Mouse (Mus musculus) embryonic facial prominence, embryonic 14.5 days (tissue): ENCODE measurements around the gene Fpr-rs6. TPM values are rescaled to one million over a fixed set of nuclear protein-coding genes. Genes with fewer than 3 reads are reported as not detected.

ENCODE experiments used
- ATAC-seq: fragments of 200-750 bp; cut with Nextera tagmentation; 2 replicates; pipeline ENCODE4 v1.8.0; 2017; ENCODE audit warnings: low read depth, moderate number of reproducible peaks, moderate TSS enrichment
- DNase-seq: peaks from one replicate; pipeline ENCODE4 v3.0.0-alpha.2; 2015; ENCODE audit warnings: low spot score
- H3K27ac ChIP-seq: fragments of 300-500 bp; sonication (generic); replicated peaks from 2 replicates; pipeline ENCODE4 v1.5.1; 2014; ENCODE audit warnings: low read depth, mild to moderate bottlenecking, low read length, moderate library complexity
- H3K27me3 ChIP-seq: fragments of 300-500 bp; sonication (generic); replicated peaks from 2 replicates; pipeline ENCODE4 v1.6.1; 2014; ENCODE audit warnings: low read length; ENCODE audit not compliant: control insufficient read depth, insufficient read depth
- H3K36me3 ChIP-seq: fragments of 300-500 bp; sonication (generic); 2 replicates; pipeline ENCODE4 v1.6.1; 2014; ENCODE audit warnings: low read length, mixed read lengths; ENCODE audit not compliant: control insufficient read depth, insufficient read depth
- H3K4me1 ChIP-seq: fragments of 300-500 bp; sonication (generic); 2 replicates; pipeline ENCODE4 v1.6.1; 2014; ENCODE audit warnings: antibody characterized with exemption, low read length; ENCODE audit not compliant: control insufficient read depth, insufficient read depth
- H3K4me2 ChIP-seq: fragments of 300-500 bp; sonication (generic); 2 replicates; pipeline ENCODE4 v1.6.1; 2014; ENCODE audit warnings: low read depth, mild to moderate bottlenecking, low read length, moderate library complexity, mixed read lengths
- H3K4me3 ChIP-seq: fragments of 300-500 bp; sonication (generic); 2 replicates; pipeline ENCODE4 v1.5.1; 2014; ENCODE audit warnings: low read depth, mild to moderate bottlenecking, low read length
- H3K9ac ChIP-seq: fragments of 300-500 bp; sonication (generic); 2 replicates; pipeline ENCODE4 v1.6.1; 2014; ENCODE audit warnings: low read depth, mild to moderate bottlenecking, low read length, moderate library complexity, mixed read lengths
- H3K9me3 ChIP-seq: fragments of 300-500 bp; sonication (generic); 2 replicates; pipeline ENCODE4 v1.6.1; 2016; ENCODE audit warnings: low read length; ENCODE audit not compliant: control insufficient read depth
- polyA plus RNA-seq: library from polyadenylated mRNA; unstranded; fragments of >200 nt; fragmentation: Nextera tagmentation; extraction: Ambion mirVana; gene quantifications from 2 replicates; pipeline ENCODE4 v1.2.1, GENCODE M21; 2014

The Fpr-rs6 gene
- not detected in 2 replicates for polyA plus RNA-seq

DNA sequence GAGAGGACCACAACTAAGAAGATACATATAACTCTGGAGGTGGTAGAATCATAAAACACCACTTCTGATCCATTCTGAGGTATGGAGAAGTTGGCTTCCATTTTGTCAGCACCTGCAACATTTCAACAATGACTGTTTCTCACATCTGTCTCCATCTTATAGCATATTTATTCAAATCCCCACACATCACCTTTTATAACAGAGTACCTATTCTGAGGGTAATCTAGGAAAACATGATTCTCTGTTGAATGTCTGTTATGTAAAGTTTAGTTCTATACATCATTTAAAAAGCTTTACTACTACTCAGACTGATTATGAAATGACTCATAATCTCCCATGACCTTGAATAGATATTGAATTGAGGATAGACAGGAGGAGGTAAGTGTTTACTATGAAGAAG, at the start of gene Fpr-rs6:
Gene Fpr-rs6 (minus strand): TSS at position 101 of the 400 bp plus-strand sequence.
- Histone ChIP-seq H3K9ac (no peak within 1 kb of the TSS), H3K36me3 (no peaks in the 10 kb centered on the region), H3K4me3 (no peak within 1 kb of the TSS), H3K4me2 (no peak within 1 kb of the TSS), H3K9me3 (0 out of 2 replicates have a peak, but pooled peaks cover 3% of the 10 kb centered on the region), H3K4me1 (no peaks in the 10 kb centered on the region), H3K27me3 (no peaks in the 10 kb centered on the region), H3K27ac (no peak within 1 kb of the TSS)
- DNase-seq (no peak), ATAC-seq (no peak)

Other genes starting within 250 kb of the Fpr-rs6 start
- gene Vmn2r104, start 134.8 kb downstream of the Fpr-rs6 start, polyA plus RNA-seq, result not detected in 2 replicates
- not detected in 2 replicates for gene Fpr-rs7, start 68.9 kb downstream of the Fpr-rs6 start, polyA plus RNA-seq
- not detected in 2 replicates for gene Vmn2r105, start 52.0 kb upstream of the Fpr-rs6 start, polyA plus RNA-seq
- not detected in 2 replicates for gene Vmn2r106, start 102.5 kb upstream of the Fpr-rs6 start, polyA plus RNA-seq
- not detected in 2 replicates for gene Vmn2r107, start 162.1 kb upstream of the Fpr-rs6 start, polyA plus RNA-seq
- 0.06 TPM in 1 of 2 replicates, not detected in the other for gene Vmn1r224, start 231.0 kb upstream of the Fpr-rs6 start, polyA plus RNA-seq